Mouse (Mus musculus): ENCODE measurements at regions not wholly inside any gene's neighbourhood (a gene's known extent, or its start where the extent isn't known, plus 50 kb on each side); places are given as distances from the start of the nearest gene placed in this dataset.

DNA sequence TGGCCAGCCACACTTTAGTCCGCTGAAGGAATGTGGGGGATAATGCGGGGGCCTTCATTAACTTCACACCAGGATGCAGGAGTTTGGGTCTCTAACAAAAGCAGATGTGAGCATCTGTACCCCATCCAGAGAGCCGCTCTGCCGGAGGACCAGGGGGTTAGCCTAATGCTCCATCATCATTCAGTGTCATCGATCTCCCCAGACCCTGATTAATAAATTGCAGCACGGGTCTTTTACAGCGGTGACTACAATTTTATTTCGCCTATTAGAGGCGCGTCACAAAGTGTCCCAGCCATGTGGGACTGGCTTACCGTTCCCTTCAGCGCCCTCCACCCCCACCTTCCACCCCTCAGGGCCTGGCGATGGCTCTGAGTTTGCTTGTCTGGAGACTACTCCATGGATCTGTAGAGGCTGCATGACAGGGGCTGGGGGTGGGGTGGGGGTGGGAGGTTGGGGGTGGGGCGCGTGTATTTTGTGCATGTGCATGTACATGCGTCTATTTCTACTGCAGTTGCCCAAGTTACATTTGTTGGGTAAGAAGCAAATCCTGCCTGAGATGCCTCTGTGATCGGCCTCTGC is 1560.8 kb upstream of the Gulo start:
- Histone ChIP-seq H3K9ac (replicated peaks; ENCODE audit: low read length, poor library complexity, severe bottlenecking) (no peak overlapping the region), H3K4me3 (ENCODE audit: low read depth, low read length) (no peak overlapping the region), H3K9me3 (ENCODE audit: low read length) (no peaks in the 10 kb centered on the region), H3K4me2 (ENCODE audit: low read depth, low read length, poor library complexity, severe bottlenecking) (no peak overlapping the region), H3K36me3 (ENCODE audit: insufficient read depth, low read length) (no peaks in the 10 kb centered on the region), H3K27ac (ENCODE audit: low read depth, low read length) (no peak overlapping the region), H3K27me3 (ENCODE audit: insufficient read depth, low read length) (no peaks in the 10 kb centered on the region), H3K4me1 (ENCODE audit: insufficient read depth, low read length) (0 out of 2 replicates have a peak, but pooled peaks cover 3% of the 10 kb centered on the region)
- WGBS, result 40% methylated on average over 17 of the region's 17 CpGs
- ATAC-seq (ENCODE audit: low FRiP score) (no peak), DNase-seq (ENCODE audit: low spot score) (no peak)
- TF ChIP-seq CTCF (IDR thresholded peaks at IDR 0.05), result no peak

DNA sequence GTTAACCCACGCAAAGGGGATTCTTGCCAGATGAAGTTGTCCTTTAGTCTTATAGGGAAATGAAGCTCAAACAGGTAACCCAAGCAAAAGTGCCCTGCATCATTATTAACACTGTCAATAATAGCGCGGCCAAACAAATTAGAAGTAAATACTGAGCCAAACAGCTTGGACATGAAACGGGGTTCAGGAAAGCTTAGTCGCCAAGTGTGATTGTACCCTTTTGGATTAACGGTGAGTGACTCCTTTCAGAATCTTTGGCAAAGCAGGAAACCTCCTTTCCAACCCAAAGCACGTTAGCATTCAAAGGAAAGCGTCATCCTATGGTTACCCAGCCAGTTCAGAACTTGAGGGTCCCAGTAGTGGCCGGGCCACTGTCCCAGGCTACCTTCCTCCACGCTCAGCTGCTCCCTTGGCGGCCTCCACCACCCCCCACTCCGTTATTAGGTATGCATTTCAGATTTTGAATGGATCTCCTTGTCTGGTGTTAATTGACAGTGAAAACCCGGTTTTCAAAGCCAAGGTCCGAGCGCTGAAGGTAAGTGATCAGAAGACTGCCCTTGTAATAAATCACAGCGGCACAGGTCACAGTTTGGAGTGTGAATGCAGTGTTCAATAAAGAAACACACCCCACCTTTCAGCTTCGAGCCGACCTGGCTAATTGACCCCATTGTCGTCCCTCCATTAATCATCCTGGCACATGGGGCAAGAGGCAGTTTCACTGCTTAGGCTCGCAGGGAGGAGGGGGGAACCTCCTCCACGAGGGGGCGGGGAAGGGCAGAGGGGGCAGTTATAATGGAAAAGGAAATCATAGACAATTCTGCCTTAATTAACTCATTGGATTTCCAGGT is 1560.1 kb upstream of the Gulo start:
- ATAC-seq (ENCODE audit: low FRiP score), result no peak
- 34% methylated on average over 22 of the region's 22 CpGs for WGBS
- Histone ChIP-seq H3K27ac (ENCODE audit: low read depth, low read length) (no peak overlapping the region), H3K4me1 (ENCODE audit: insufficient read depth, low read length) (0 out of 2 replicates have a peak, but pooled peaks cover 3% of the 10 kb centered on the region), H3K4me3 (ENCODE audit: low read depth, low read length) (no peak overlapping the region), H3K4me2 (ENCODE audit: low read depth, low read length, poor library complexity, severe bottlenecking) (no peak overlapping the region), H3K9ac (replicated peaks; ENCODE audit: low read length, poor library complexity, severe bottlenecking) (no peak overlapping the region), H3K9me3 (ENCODE audit: low read length) (no peaks in the 10 kb centered on the region), H3K36me3 (ENCODE audit: insufficient read depth, low read length) (no peaks in the 10 kb centered on the region), H3K27me3 (ENCODE audit: insufficient read depth, low read length) (no peaks in the 10 kb centered on the region)
- no peak for TF ChIP-seq CTCF (IDR thresholded peaks at IDR 0.05)
- no peak for DNase-seq (ENCODE audit: low spot score)

DNA sequence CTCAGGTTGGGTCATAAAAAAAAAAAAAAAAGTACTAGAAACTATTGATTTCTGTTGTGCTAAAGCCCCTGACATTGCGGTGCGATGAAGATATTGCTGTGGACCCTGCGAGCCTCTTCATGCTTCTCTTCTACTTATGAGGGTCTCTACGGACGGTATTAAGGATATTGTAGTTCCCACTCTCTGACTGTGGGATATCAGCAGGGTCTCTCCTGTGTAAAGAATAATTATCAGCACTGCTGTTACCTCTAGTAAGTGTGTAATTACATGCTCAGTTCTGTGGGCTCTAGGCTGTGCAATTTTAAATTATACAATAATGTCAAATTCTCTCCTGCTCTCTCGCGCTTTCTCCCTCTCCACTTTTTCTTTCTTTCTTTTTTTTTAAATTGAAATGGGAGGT is 1545.9 kb upstream of the Gulo start:
- 59% methylated on average over 7 of the region's 7 CpGs for WGBS
- Histone ChIP-seq H3K4me3 (ENCODE audit: low read depth, low read length) (no peak overlapping the region), H3K4me1 (ENCODE audit: insufficient read depth, low read length) (no peaks in the 10 kb centered on the region), H3K9me3 (ENCODE audit: low read length) (no peaks in the 10 kb centered on the region), H3K27ac (ENCODE audit: low read depth, low read length) (no peak overlapping the region), H3K36me3 (ENCODE audit: insufficient read depth, low read length) (no peaks in the 10 kb centered on the region), H3K27me3 (ENCODE audit: insufficient read depth, low read length) (no peaks in the 10 kb centered on the region), H3K4me2 (ENCODE audit: low read depth, low read length, poor library complexity, severe bottlenecking) (no peak overlapping the region), H3K9ac (replicated peaks; ENCODE audit: low read length, poor library complexity, severe bottlenecking) (no peak overlapping the region)
- DNase-seq (ENCODE audit: low spot score) (peak; percentile 35), ATAC-seq (ENCODE audit: low FRiP score) (no peak)
- no peak for TF ChIP-seq CTCF (IDR thresholded peaks at IDR 0.05)

DNA sequence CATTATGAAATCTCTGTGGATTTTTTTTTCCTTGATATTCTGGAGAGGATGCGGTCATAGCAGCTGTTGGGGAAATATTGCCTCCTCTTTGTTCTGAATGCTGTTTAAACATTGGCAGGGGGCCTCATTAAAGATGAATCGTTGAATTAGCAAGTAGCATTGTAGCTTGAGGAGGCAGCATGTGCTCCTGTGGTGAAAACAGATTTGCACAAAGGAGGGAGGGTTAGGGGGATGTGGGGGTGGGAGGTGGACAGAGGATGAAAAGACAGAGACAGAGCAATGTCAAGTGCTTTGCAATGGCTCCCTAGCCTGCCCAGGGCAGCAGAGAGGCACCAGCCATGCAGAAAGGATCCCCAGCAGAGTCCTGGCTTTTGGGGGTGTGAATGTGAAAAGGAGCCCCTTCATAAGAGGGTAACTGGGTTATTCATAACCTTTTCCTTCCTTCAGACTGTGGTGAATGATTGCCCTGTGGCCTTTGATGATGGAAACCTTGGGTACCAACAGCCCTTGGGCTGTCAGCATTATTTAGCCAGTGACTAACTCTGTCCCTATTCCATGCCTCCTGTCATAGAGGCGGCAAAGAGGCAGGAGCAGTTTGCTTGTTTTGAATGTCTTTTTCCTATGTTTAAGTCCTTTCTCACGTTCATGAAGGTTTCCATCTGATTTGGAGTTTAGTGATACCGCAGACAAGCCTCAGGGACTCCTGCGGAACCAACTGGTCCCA is 1541.6 kb upstream of the Gulo start:
- no peak for ATAC-seq (ENCODE audit: low FRiP score)
- Histone ChIP-seq H3K4me3 (ENCODE audit: low read depth, low read length) (no peak overlapping the region), H3K4me2 (ENCODE audit: low read depth, low read length, poor library complexity, severe bottlenecking) (no peak overlapping the region), H3K36me3 (ENCODE audit: insufficient read depth, low read length) (no peaks in the 10 kb centered on the region), H3K27me3 (ENCODE audit: insufficient read depth, low read length) (no peaks in the 10 kb centered on the region), H3K9ac (replicated peaks; ENCODE audit: low read length, poor library complexity, severe bottlenecking) (no peak overlapping the region), H3K27ac (ENCODE audit: low read depth, low read length) (no peak overlapping the region), H3K4me1 (ENCODE audit: insufficient read depth, low read length) (no peaks in the 10 kb centered on the region), H3K9me3 (ENCODE audit: low read length) (no peaks in the 10 kb centered on the region)
- TF ChIP-seq CTCF (IDR thresholded peaks at IDR 0.05), result no peak
- DNase-seq (ENCODE audit: low spot score), result peak; percentile 80
- 41% methylated on average over 6 of the region's 6 CpGs for WGBS

DNA sequence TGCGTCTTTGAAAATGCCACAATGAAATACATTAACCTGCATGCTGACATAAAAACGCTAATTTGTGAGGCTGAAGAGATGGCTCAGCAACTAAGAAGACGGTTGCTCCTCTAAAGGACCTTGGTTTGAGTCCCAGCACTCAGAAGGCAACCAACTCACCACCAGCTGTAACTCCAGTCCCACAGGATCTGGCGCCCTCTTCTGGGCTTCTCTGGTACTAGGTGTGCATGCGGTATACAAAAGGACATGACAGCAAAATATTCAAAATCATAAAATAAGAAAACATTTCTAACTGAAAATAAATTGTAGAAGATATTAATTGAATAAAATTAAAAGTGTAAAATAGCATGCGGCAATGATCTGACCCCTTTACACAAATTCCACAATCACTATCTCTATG is 1539.7 kb upstream of the Gulo start:
- WGBS, result 91% methylated on average over 6 of the region's 6 CpGs
- DNase-seq (ENCODE audit: low spot score), result no peak

DNA sequence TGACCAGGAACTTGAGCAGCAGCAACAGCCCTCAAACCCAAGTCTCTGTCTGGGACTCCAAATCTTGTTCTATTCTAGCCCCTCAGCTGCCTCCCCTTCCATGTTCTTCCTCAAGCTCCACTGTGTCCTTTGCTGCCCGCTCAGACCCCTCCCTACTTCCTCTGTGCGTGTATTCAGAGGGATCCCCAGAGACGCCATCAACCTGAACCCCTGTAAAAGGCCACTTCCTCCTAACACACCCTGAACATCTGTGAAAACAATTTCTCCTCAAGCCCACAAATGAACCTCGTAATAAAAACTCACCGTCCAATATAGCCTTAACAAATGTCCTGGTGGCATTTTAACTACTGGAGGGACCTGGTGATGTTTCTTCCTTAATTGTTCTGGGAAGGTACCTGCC is 1536.0 kb upstream of the Gulo start:
- peaks cover 9% of the 10 kb centered on the region for H3K9me3 ChIP-seq (ENCODE audit: low read length)
- no peak overlapping the region for H3K27ac ChIP-seq (ENCODE audit: low read depth, low read length)
- no peak overlapping the region for H3K4me2 ChIP-seq (ENCODE audit: low read depth, low read length, poor library complexity, severe bottlenecking)
- no peaks in the 10 kb centered on the region for H3K36me3 ChIP-seq (ENCODE audit: insufficient read depth, low read length)
- H3K9ac ChIP-seq (replicated peaks; ENCODE audit: low read length, poor library complexity, severe bottlenecking), result no peak overlapping the region
- H3K4me1 ChIP-seq (ENCODE audit: insufficient read depth, low read length), result no peaks in the 10 kb centered on the region
- TF ChIP-seq CTCF (IDR thresholded peaks at IDR 0.05), result no peak
- DNase-seq (ENCODE audit: low spot score) (no peak), ATAC-seq (ENCODE audit: low FRiP score) (no peak)
- 81% methylated on average over 5 of the region's 5 CpGs for WGBS
- H3K27me3 ChIP-seq (ENCODE audit: insufficient read depth, low read length), result no peaks in the 10 kb centered on the region
- no peak overlapping the region for H3K4me3 ChIP-seq (ENCODE audit: low read depth, low read length)

More for the DNA sequence above, 1539.7 kb upstream of the Gulo start:
- TF ChIP-seq CTCF (IDR thresholded peaks at IDR 0.05), result peak; percentile 47
- Histone ChIP-seq H3K9ac (replicated peaks; ENCODE audit: low read length, poor library complexity, severe bottlenecking) (no peak overlapping the region), H3K4me3 (ENCODE audit: low read depth, low read length) (no peak overlapping the region), H3K36me3 (ENCODE audit: insufficient read depth, low read length) (no peaks in the 10 kb centered on the region), H3K4me2 (ENCODE audit: low read depth, low read length, poor library complexity, severe bottlenecking) (no peak overlapping the region), H3K4me1 (ENCODE audit: insufficient read depth, low read length) (no peaks in the 10 kb centered on the region), H3K27me3 (ENCODE audit: insufficient read depth, low read length) (no peaks in the 10 kb centered on the region), H3K9me3 (ENCODE audit: low read length) (peaks cover 2% of the 10 kb centered on the region; the same call in 1 of the 2 replicates), H3K27ac (ENCODE audit: low read depth, low read length) (no peak overlapping the region)
- no peak for ATAC-seq (ENCODE audit: low FRiP score)

Data from midbrain, postnatal 0 days (tissue).